Mouse (Mus musculus): ENCODE measurements at regions not wholly inside any gene's neighbourhood (a gene's known extent, or its start where the extent isn't known, plus 50 kb on each side); places are given as distances from the start of the nearest gene placed in this dataset.

DNA sequence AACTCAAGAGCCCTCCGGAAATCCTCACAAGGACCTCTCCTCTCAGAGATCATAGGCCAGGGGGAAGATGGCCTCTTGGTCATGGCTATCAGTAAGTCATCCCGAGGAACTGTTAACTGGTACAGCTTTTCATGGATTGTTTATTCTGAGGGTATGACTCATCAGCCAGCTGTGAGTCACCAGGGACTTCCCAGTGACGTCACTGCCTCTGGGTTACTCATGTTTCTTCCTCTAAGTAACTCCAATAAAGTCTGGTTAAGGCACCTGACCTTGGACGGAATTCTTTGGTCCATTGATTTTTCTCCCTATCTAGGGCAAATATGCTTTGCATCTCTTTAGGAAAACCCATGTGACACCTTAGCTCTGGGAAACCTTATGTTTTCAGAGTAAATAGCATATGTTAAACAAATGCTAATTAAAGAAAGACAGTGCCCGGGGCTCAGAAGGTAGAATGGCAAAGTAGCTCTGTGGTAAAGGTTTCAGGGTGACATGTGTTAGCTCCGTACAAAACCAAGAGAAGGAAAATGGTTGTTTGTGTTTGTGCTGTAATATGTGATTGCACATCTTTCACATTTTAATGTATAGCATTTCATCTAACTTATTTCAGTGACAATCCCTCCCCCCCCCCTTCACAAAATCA is 289.7 kb upstream of the Xylt1 start:
- no peak for ATAC-seq (ENCODE audit: extremely low read depth, insufficient number of reproducible peaks, low FRiP score, poor library complexity, severe bottlenecking)
- Histone ChIP-seq H3K4me1 (ENCODE audit: insufficient read depth, low read depth, low read length) (no peaks in the 10 kb centered on the region), H3K27me3 (ENCODE audit: insufficient read depth, low read length) (no peaks in the 10 kb centered on the region), H3K4me3 (ENCODE audit: low read depth, low read length) (no peak overlapping the region), H3K9me3 (replicated peaks) (peaks cover 28% of the 10 kb centered on the region), H3K36me3 (replicated peaks) (no peaks in the 10 kb centered on the region)
- no peak for DNase-seq (ENCODE audit: low spot score)
- TF ChIP-seq POLR2AphosphoS5 (IDR thresholded peaks at IDR 0.05; ENCODE audit: insufficient replicate concordance, low read depth, low read length) (no peak), CTCF (IDR thresholded peaks at IDR 0.05; ENCODE audit: low read depth, low read length) (no peak), GATA2 (IDR thresholded peaks at IDR 0.05; ENCODE audit: borderline replicate concordance, low read depth, low read length) (no peak), TAL1 (conservative IDR thresholded peaks at IDR 0.05; ENCODE audit: low read depth, low read length) (no peak), GATA1 (IDR thresholded peaks at IDR 0.05; ENCODE audit: borderline replicate concordance, low read length) (no peak)

GRCm38 (mm10) chr7:117092860-117093259 is 287.9 kb upstream of the Xylt1 start:
- no peak overlapping the region for H3K4me3 ChIP-seq (ENCODE audit: low read depth, low read length)
- no peak for TF ChIP-seq GATA1 (IDR thresholded peaks at IDR 0.05; ENCODE audit: borderline replicate concordance, low read length)
- TF ChIP-seq POLR2AphosphoS5 (IDR thresholded peaks at IDR 0.05; ENCODE audit: insufficient replicate concordance, low read depth, low read length), result no peak
- no peak for TF ChIP-seq TAL1 (conservative IDR thresholded peaks at IDR 0.05; ENCODE audit: low read depth, low read length)
- no peak for TF ChIP-seq CTCF (IDR thresholded peaks at IDR 0.05; ENCODE audit: low read depth, low read length)
- no peak for TF ChIP-seq GATA2 (IDR thresholded peaks at IDR 0.05; ENCODE audit: borderline replicate concordance, low read depth, low read length)
- H3K4me1 ChIP-seq (ENCODE audit: insufficient read depth, low read depth, low read length), result no peaks in the 10 kb centered on the region
- H3K9me3 ChIP-seq (replicated peaks), result peaks cover 24% of the 10 kb centered on the region
- no peaks in the 10 kb centered on the region for H3K27me3 ChIP-seq (ENCODE audit: insufficient read depth, low read length)
- no peak for ATAC-seq (ENCODE audit: extremely low read depth, insufficient number of reproducible peaks, low FRiP score, poor library complexity, severe bottlenecking)
- H3K36me3 ChIP-seq (replicated peaks), result no peaks in the 10 kb centered on the region
- no peak for DNase-seq (ENCODE audit: low spot score)

DNA sequence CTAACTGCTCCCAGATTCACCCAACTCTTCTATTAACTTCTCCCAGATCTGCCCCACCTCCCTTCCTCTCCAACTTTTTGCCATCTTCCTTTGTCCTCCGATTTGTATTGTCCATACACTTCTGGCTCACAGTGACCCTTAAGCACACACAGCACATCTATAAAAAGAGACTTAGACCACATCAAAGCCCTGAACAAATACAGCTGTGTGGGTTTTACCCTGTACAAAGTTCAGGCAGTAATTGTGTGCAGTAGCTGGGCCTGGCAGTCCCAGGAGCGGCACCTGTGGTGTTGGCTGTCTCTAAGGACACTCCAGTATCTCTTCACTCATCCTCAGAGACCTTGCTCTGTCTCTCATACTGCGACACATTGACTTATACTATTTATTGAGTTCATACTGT is 283.2 kb upstream of the Xylt1 start:
- Histone ChIP-seq H3K9me3 (replicated peaks) (peaks cover 42% of the 10 kb centered on the region), H3K27me3 (ENCODE audit: insufficient read depth, low read length) (no peaks in the 10 kb centered on the region), H3K36me3 (replicated peaks) (no peaks in the 10 kb centered on the region), H3K4me3 (ENCODE audit: low read depth, low read length) (no peak overlapping the region), H3K4me1 (ENCODE audit: insufficient read depth, low read depth, low read length) (no peaks in the 10 kb centered on the region)
- TF ChIP-seq TAL1 (conservative IDR thresholded peaks at IDR 0.05; ENCODE audit: low read depth, low read length), result no peak
- TF ChIP-seq GATA1 (IDR thresholded peaks at IDR 0.05; ENCODE audit: borderline replicate concordance, low read length), result no peak
- TF ChIP-seq GATA2 (IDR thresholded peaks at IDR 0.05; ENCODE audit: borderline replicate concordance, low read depth, low read length), result no peak
- TF ChIP-seq POLR2AphosphoS5 (IDR thresholded peaks at IDR 0.05; ENCODE audit: insufficient replicate concordance, low read depth, low read length), result no peak
- TF ChIP-seq CTCF (IDR thresholded peaks at IDR 0.05; ENCODE audit: low read depth, low read length), result no peak
- DNase-seq (ENCODE audit: low spot score) (no peak), ATAC-seq (ENCODE audit: extremely low read depth, insufficient number of reproducible peaks, low FRiP score, poor library complexity, severe bottlenecking) (no peak)

GRCm38 (mm10) chr7:117099041-117099440 is 281.7 kb upstream of the Xylt1 start:
- no peak for DNase-seq (ENCODE audit: low spot score)
- no peak for TF ChIP-seq GATA1 (IDR thresholded peaks at IDR 0.05; ENCODE audit: borderline replicate concordance, low read length)
- ATAC-seq (ENCODE audit: extremely low read depth, insufficient number of reproducible peaks, low FRiP score, poor library complexity, severe bottlenecking), result no peak

GRCm38 (mm10) chr7:117103035-117103434 is 277.7 kb upstream of the Xylt1 start:
- H3K36me3 ChIP-seq (replicated peaks), result no peaks in the 10 kb centered on the region
- no peak for DNase-seq (ENCODE audit: low spot score)
- no peak for TF ChIP-seq POLR2AphosphoS5 (IDR thresholded peaks at IDR 0.05; ENCODE audit: insufficient replicate concordance, low read depth, low read length)
- TF ChIP-seq GATA1 (IDR thresholded peaks at IDR 0.05; ENCODE audit: borderline replicate concordance, low read length), result no peak
- no peak for TF ChIP-seq CTCF (IDR thresholded peaks at IDR 0.05; ENCODE audit: low read depth, low read length)
- no peak for TF ChIP-seq TAL1 (conservative IDR thresholded peaks at IDR 0.05; ENCODE audit: low read depth, low read length)
- no peak for TF ChIP-seq GATA2 (IDR thresholded peaks at IDR 0.05; ENCODE audit: borderline replicate concordance, low read depth, low read length)
- peaks cover 70% of the 10 kb centered on the region for H3K9me3 ChIP-seq (replicated peaks)
- no peaks in the 10 kb centered on the region for H3K4me1 ChIP-seq (ENCODE audit: insufficient read depth, low read depth, low read length)
- H3K4me3 ChIP-seq (ENCODE audit: low read depth, low read length), result no peak overlapping the region
- ATAC-seq (ENCODE audit: extremely low read depth, insufficient number of reproducible peaks, low FRiP score, poor library complexity, severe bottlenecking), result no peak
- H3K27me3 ChIP-seq (ENCODE audit: insufficient read depth, low read length), result no peaks in the 10 kb centered on the region

More at GRCm38 (mm10) chr7:117099041-117099440, 281.7 kb upstream of the Xylt1 start:
- H3K4me1 ChIP-seq (ENCODE audit: insufficient read depth, low read depth, low read length), result no peaks in the 10 kb centered on the region
- no peaks in the 10 kb centered on the region for H3K36me3 ChIP-seq (replicated peaks)
- no peaks in the 10 kb centered on the region for H3K27me3 ChIP-seq (ENCODE audit: insufficient read depth, low read length)
- no peak overlapping the region for H3K4me3 ChIP-seq (ENCODE audit: low read depth, low read length)
- peaks cover 49% of the 10 kb centered on the region for H3K9me3 ChIP-seq (replicated peaks)

- H3K4me1 ChIP-seq (ENCODE audit: insufficient read depth, low read depth, low read length), result no peaks in the 10 kb centered on the region
- TF ChIP-seq CTCF (IDR thresholded peaks at IDR 0.05; ENCODE audit: low read depth, low read length) (no peak), GATA1 (IDR thresholded peaks at IDR 0.05; ENCODE audit: borderline replicate concordance, low read length) (no peak), TAL1 (conservative IDR thresholded peaks at IDR 0.05; ENCODE audit: low read depth, low read length) (no peak), POLR2AphosphoS5 (IDR thresholded peaks at IDR 0.05; ENCODE audit: insufficient replicate concordance, low read depth, low read length) (no peak), GATA2 (IDR thresholded peaks at IDR 0.05; ENCODE audit: borderline replicate concordance, low read depth, low read length) (no peak)
- DNase-seq (ENCODE audit: low spot score), result no peak
- H3K9me3 ChIP-seq (replicated peaks), result peaks cover 56% of the 10 kb centered on the region
- H3K27me3 ChIP-seq (ENCODE audit: insufficient read depth, low read length), result no peaks in the 10 kb centered on the region
- H3K4me3 ChIP-seq (ENCODE audit: low read depth, low read length), result no peak overlapping the region
- H3K36me3 ChIP-seq (replicated peaks), result no peaks in the 10 kb centered on the region
- no peak for ATAC-seq (ENCODE audit: extremely low read depth, insufficient number of reproducible peaks, low FRiP score, poor library complexity, severe bottlenecking)
Measured at GRCm38 (mm10) chr7:117106691-117107191, 274.0 kb upstream of the Xylt1 start.
